Mouse (Mus musculus): ENCODE measurements around the gene Sarnp.

The Sarnp gene

GRCm38 (mm10) chr10:128917400-128917799 is 100.3 kb downstream of the Sarnp start:
- no peak for DNase-seq (ENCODE audit: low read depth)

GRCm38 (mm10) chr10:128918246-128918645 is 101.1 kb downstream of the Sarnp start:
- DNase-seq (ENCODE audit: low read depth) = no peak

DNA sequence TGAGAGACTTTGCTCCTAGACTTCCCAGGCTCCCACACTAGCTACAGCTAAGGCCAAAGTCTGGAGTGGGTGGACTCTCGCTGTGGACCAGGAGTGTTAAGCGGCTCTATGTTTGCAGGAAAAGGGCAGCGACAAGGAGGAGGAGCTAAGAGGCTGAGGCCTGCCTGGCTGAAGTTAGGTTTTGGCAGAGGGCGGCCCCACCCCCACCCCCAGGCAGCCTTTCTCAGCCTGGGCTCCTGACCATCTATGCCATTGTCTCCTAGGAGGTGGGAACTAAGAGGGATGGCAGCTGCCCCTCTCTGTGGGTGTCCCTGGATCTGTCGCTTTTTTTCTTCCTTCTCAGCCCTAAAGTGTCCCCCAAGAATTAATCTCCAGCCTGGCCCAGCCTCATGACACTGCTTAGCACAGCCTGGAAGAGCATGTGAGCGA is 102.1 kb downstream of the Sarnp start:
- no peak for DNase-seq (ENCODE audit: low read depth)

GRCm38 (mm10) chr10:128919966-128920365 is 102.8 kb downstream of the Sarnp start:
- no peak for DNase-seq (ENCODE audit: low read depth)

GRCm38 (mm10) chr10:128920736-128921161 is 103.6 kb downstream of the Sarnp start:
- no peak for DNase-seq (ENCODE audit: low read depth)

DNA sequence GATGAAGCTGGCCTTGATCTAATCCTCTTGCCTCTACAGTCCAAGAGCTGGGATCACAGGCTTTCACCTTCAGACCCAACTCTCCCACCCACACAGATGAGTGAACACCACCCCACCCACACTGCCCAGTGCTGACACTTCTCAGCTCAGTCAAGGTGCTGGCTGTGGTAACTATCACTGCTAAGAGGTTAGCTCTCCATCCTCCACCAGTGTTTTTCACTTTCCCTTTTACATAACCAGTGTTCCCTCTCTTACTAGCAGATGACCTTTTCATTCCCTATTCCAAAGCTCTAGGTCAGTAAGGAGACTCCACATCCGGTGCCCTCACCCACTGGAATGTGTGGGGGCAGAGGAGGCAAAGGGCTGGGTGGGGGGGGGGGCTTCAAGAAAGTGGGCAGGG is 104.1 kb downstream of the Sarnp start:
- no peak for DNase-seq (ENCODE audit: low read depth)

- no peak for DNase-seq (ENCODE audit: low read depth)
These were observed 105.0 kb downstream of the Sarnp start for GRCm38 (mm10) chr10:128921883-128922821.

DNA sequence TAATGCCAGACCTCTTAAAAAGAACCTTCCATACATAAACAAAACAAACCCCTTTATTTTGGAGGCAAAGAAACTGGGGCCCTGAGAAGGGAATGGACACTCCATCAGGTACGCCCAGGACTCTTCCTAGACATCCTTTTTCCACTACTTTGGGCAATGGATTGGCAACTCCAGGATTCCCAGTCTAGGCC is 105.6 kb downstream of the Sarnp start, which contains the start of gene Rdh5:
TSS of gene Rdh5 (minus strand) at position 67 of the 191 bp plus-strand sequence.
- no peak for DNase-seq (ENCODE audit: low read depth)

DNA sequence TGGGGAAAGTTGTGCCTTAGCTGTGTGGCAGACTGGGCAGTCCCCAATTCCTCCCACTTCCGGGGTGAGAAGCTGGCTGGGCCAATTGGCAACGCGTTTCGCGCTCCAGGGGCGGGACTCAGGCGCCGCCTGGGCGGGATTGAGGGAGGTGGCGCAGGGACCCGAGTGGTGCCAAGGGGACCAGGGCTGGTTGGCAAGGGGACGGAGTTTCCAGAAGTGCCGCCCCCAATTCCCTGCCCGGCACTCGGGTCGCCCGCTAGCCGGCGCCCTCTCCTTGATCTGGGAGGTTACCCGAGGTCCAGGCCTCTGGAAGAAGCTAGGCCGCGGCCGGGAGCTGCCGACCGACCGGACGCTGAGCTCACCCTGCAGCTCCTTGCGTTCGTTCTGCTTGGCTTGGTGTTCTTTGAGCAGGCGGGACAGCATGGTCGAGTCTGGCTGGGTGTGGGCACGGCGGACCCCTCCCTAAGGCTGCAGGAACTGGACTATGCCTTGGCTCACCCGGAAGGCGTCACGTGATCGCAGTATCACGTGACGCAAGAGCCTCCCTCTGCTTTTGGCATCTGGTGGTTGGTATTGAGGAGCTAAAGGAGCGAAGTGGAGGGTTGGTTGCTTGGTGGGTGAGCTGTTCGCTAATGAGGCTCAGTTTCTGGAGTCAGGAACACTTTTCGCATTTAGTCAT is 106.0 kb downstream of the Sarnp start:
- DNase-seq (ENCODE audit: low read depth) = peak; percentile 93

GRCm38 (mm10) chr10:128923935-128924334 is 106.8 kb downstream of the Sarnp start, which contains the start of gene Bloc1s1:
Gene Bloc1s1, minus strand, starts transcription at chr10:128924035.
- DNase-seq (ENCODE audit: low read depth) = no peak

Data from induced T-regulatory cell, adult 2 months (primary cell).